Mouse (Mus musculus): ENCODE measurements around the gene Mpped2. TPM values are rescaled to one million over a fixed set of nuclear protein-coding genes. Genes with fewer than 3 reads are reported as not detected.

The Mpped2 gene
- total RNA-seq, 1 experiment = 3.3 TPM

GRCm38 (mm10) chr2:106715674-106716364 is 22.8 kb downstream of the Mpped2 start:
- peaks cover 0 to 7% of the 10 kb centered on the region in 2 experiments; a peak in 2 of 4 replicates for H3K4me1 ChIP-seq (ENCODE audit: control insufficient read depth in 2 of 2, insufficient read depth in 2 of 2, low read length in 2 of 2, poor library complexity in 1 of 2)
- in situ Hi-C loops (cut with MboI; ENCODE audit: low sequenced_read_pairs in 2 of 2, unreplicated experiment in 2 of 2) = no loop called here
- no peak overlapping the region for H3K27ac ChIP-seq (ENCODE audit: insufficient read depth, low read depth, low read length, poor library complexity, severe bottlenecking)
- no peaks in the 10 kb centered on the region for H3K9me3 ChIP-seq (ENCODE audit: control insufficient read depth, insufficient read depth, low read depth, low read length)
- TF ChIP-seq HCFC1 (IDR thresholded peaks at IDR 0.05; ENCODE audit: borderline replicate concordance, insufficient read depth, low read length) (no peak), MAFK (IDR thresholded peaks at IDR 0.05; ENCODE audit: insufficient read depth, low read depth, low read length) (no peak), ZC3H11A (IDR thresholded peaks at IDR 0.05; ENCODE audit: borderline replicate concordance, low read depth, low read length) (no peak)
- H3K9ac ChIP-seq (ENCODE audit: insufficient read depth, low read depth, low read length, poor library complexity, severe bottlenecking) = no peak overlapping the region
- DNase-seq (ENCODE audit: low read depth, low spot score) = no peak
- no peak overlapping the region for H3K4me3 ChIP-seq (ENCODE audit: insufficient read depth in 1 of 2, low read depth in 1 of 2, low read length in 2 of 2, poor library complexity in 1 of 2, severe bottlenecking in 1 of 2)
- H3K36me3 ChIP-seq (ENCODE audit: control insufficient read depth, insufficient read depth, low read length, poor library complexity, severe bottlenecking) = no peaks in the 10 kb centered on the region

GRCm38 (mm10) chr2:106716365-106716717 is 23.3 kb downstream of the Mpped2 start:
- Histone ChIP-seq H3K4me3 (ENCODE audit: insufficient read depth in 1 of 2, low read depth in 1 of 2, low read length in 2 of 2, poor library complexity in 1 of 2, severe bottlenecking in 1 of 2) (no peak overlapping the region), H3K4me1 (ENCODE audit: control insufficient read depth in 2 of 2, insufficient read depth in 2 of 2, low read length in 2 of 2, poor library complexity in 1 of 2) (peaks cover 0 to 8% of the 10 kb centered on the region in 2 experiments; a peak in 2 of 4 replicates)
- in situ Hi-C loops (cut with MboI; ENCODE audit: low sequenced_read_pairs in 2 of 2, unreplicated experiment in 2 of 2) = no loop called here

GRCm38 (mm10) chr2:106718888-106719287 is 25.8 kb downstream of the Mpped2 start:
- in situ Hi-C loops (cut with MboI; ENCODE audit: low sequenced_read_pairs in 2 of 2, unreplicated experiment in 2 of 2) = no loop called here
- no peak overlapping the region for H3K9ac ChIP-seq (ENCODE audit: insufficient read depth, low read depth, low read length, poor library complexity, severe bottlenecking)
- no peaks in the 10 kb centered on the region for H3K36me3 ChIP-seq (ENCODE audit: control insufficient read depth, insufficient read depth, low read length, poor library complexity, severe bottlenecking)
- TF ChIP-seq CHD2 (IDR thresholded peaks at IDR 0.05; ENCODE audit: low read depth, low read length) = no peak
- no peak for TF ChIP-seq ZNF384 (IDR thresholded peaks at IDR 0.05; ENCODE audit: low read depth, low read length)
- H3K27ac ChIP-seq (ENCODE audit: insufficient read depth, low read depth, low read length, poor library complexity, severe bottlenecking) = no peak overlapping the region
- H3K4me1 ChIP-seq (ENCODE audit: control insufficient read depth in 2 of 2, insufficient read depth in 2 of 2, low read length in 2 of 2, poor library complexity in 1 of 2) = peaks cover 0 to 5% of the 10 kb centered on the region in 2 experiments; a peak in 1 of 4 replicates
- no peak overlapping the region for H3K4me3 ChIP-seq (ENCODE audit: insufficient read depth in 1 of 2, low read depth in 1 of 2, low read length in 2 of 2, poor library complexity in 1 of 2, severe bottlenecking in 1 of 2)
- no peaks in the 10 kb centered on the region for H3K9me3 ChIP-seq (ENCODE audit: control insufficient read depth, insufficient read depth, low read depth, low read length)
- DNase-seq (ENCODE audit: low read depth, low spot score) = no peak

More at GRCm38 (mm10) chr2:106716365-106716717, 23.3 kb downstream of the Mpped2 start:
- no peak overlapping the region for H3K27ac ChIP-seq (ENCODE audit: insufficient read depth, low read depth, low read length, poor library complexity, severe bottlenecking)
- no peaks in the 10 kb centered on the region for H3K36me3 ChIP-seq (ENCODE audit: control insufficient read depth, insufficient read depth, low read length, poor library complexity, severe bottlenecking)
- TF ChIP-seq MAFK (IDR thresholded peaks at IDR 0.05; ENCODE audit: insufficient read depth, low read depth, low read length) (no peak), CHD2 (IDR thresholded peaks at IDR 0.05; ENCODE audit: low read depth, low read length) (no peak), HCFC1 (IDR thresholded peaks at IDR 0.05; ENCODE audit: borderline replicate concordance, insufficient read depth, low read length) (no peak), ZNF384 (IDR thresholded peaks at IDR 0.05; ENCODE audit: low read depth, low read length) (no peak), ZC3H11A (IDR thresholded peaks at IDR 0.05; ENCODE audit: borderline replicate concordance, low read depth, low read length) (no peak)
- no peaks in the 10 kb centered on the region for H3K9me3 ChIP-seq (ENCODE audit: control insufficient read depth, insufficient read depth, low read depth, low read length)
- no peak overlapping the region for H3K9ac ChIP-seq (ENCODE audit: insufficient read depth, low read depth, low read length, poor library complexity, severe bottlenecking)
- DNase-seq (ENCODE audit: low read depth, low spot score) = no peak

GRCm38 (mm10) chr2:106719434-106719833 is 26.4 kb downstream of the Mpped2 start:
- no peak for DNase-seq (ENCODE audit: low read depth, low spot score)
- in situ Hi-C loops (cut with MboI; ENCODE audit: low sequenced_read_pairs in 2 of 2, unreplicated experiment in 2 of 2) = no loop called here
- no peak overlapping the region for H3K27ac ChIP-seq (ENCODE audit: insufficient read depth, low read depth, low read length, poor library complexity, severe bottlenecking)
- H3K9me3 ChIP-seq (ENCODE audit: control insufficient read depth, insufficient read depth, low read depth, low read length) = no peaks in the 10 kb centered on the region
- H3K9ac ChIP-seq (ENCODE audit: insufficient read depth, low read depth, low read length, poor library complexity, severe bottlenecking) = no peak overlapping the region
- H3K4me3 ChIP-seq (ENCODE audit: insufficient read depth in 1 of 2, low read depth in 1 of 2, low read length in 2 of 2, poor library complexity in 1 of 2, severe bottlenecking in 1 of 2) = no peak overlapping the region
- TF ChIP-seq ZC3H11A (IDR thresholded peaks at IDR 0.05; ENCODE audit: borderline replicate concordance, low read depth, low read length) (no peak), MAFK (IDR thresholded peaks at IDR 0.05; ENCODE audit: insufficient read depth, low read depth, low read length) (no peak), HCFC1 (IDR thresholded peaks at IDR 0.05; ENCODE audit: borderline replicate concordance, insufficient read depth, low read length) (no peak), ZNF384 (IDR thresholded peaks at IDR 0.05; ENCODE audit: low read depth, low read length) (no peak), CHD2 (IDR thresholded peaks at IDR 0.05; ENCODE audit: low read depth, low read length) (no peak)
- H3K4me1 ChIP-seq (ENCODE audit: control insufficient read depth in 2 of 2, insufficient read depth in 2 of 2, low read length in 2 of 2, poor library complexity in 1 of 2) = peaks cover 0 to 5% of the 10 kb centered on the region in 2 experiments; a peak in 1 of 4 replicates
- no peaks in the 10 kb centered on the region for H3K36me3 ChIP-seq (ENCODE audit: control insufficient read depth, insufficient read depth, low read length, poor library complexity, severe bottlenecking)

GRCm38 (mm10) chr2:106720644-106721043 is 27.6 kb downstream of the Mpped2 start:
- in situ Hi-C loops (cut with MboI; ENCODE audit: low sequenced_read_pairs in 2 of 2, unreplicated experiment in 2 of 2) = no loop called here
- H3K27ac ChIP-seq (ENCODE audit: insufficient read depth, low read depth, low read length, poor library complexity, severe bottlenecking) = no peak overlapping the region
- H3K4me3 ChIP-seq (ENCODE audit: insufficient read depth in 1 of 2, low read depth in 1 of 2, low read length in 2 of 2, poor library complexity in 1 of 2, severe bottlenecking in 1 of 2) = no peak overlapping the region
- no peaks in the 10 kb centered on the region for H3K9me3 ChIP-seq (ENCODE audit: control insufficient read depth, insufficient read depth, low read depth, low read length)
- DNase-seq (ENCODE audit: low read depth, low spot score) = no peak
- H3K9ac ChIP-seq (ENCODE audit: insufficient read depth, low read depth, low read length, poor library complexity, severe bottlenecking) = no peak overlapping the region
- peaks cover 0 to 5% of the 10 kb centered on the region in 2 experiments; a peak in 1 of 4 replicates for H3K4me1 ChIP-seq (ENCODE audit: control insufficient read depth in 2 of 2, insufficient read depth in 2 of 2, low read length in 2 of 2, poor library complexity in 1 of 2)
- TF ChIP-seq CHD2 (IDR thresholded peaks at IDR 0.05; ENCODE audit: low read depth, low read length) (no peak), HCFC1 (IDR thresholded peaks at IDR 0.05; ENCODE audit: borderline replicate concordance, insufficient read depth, low read length) (no peak)
- H3K36me3 ChIP-seq (ENCODE audit: control insufficient read depth, insufficient read depth, low read length, poor library complexity, severe bottlenecking) = no peaks in the 10 kb centered on the region

All from ES-E14 (cell line).